Comparison of ENCODE assay signal across 13 mouse cellular contexts in genomic region chr19:10176941-10177372, GRCm38 (mm10). TPM values are rescaled to one million over a fixed set of nuclear protein-coding genes. Genes with fewer than 3 reads are reported as not detected.
DNase-seq lines count a peak whose midpoint lies in the region; ATAC-seq lines count a peak whose summit lies in the region.
"Had no signal": no experiment of that assay in that cellular context is flagged by ENCODE, and none has a peak within 500 bp of the region (broad histone marks: within the 10 kb centered on the region; RNA-seq: fewer than 3 reads in every experiment).

No protein-coding gene starts in this region.

- peak; percentile 61 for ATAC-seq in heart, embryonic 16.5 days (replicated peaks; ENCODE audit: extremely low read depth, insufficient read depth, low FRiP score)
- ATAC-seq in hindbrain, embryonic 14.5 days (ENCODE audit: low FRiP score) = no peak
- ATAC-seq: intestine, postnatal 0 days had no signal

- H3K27me3 ChIP-seq in heart, embryonic 16.5 days (ENCODE audit: control insufficient read depth, insufficient read depth, low read length) = no peaks in the 10 kb centered on the region
- H3K27me3 ChIP-seq in hindbrain, embryonic 14.5 days (ENCODE audit: control insufficient read depth, insufficient read depth, low read length) = no peaks in the 10 kb centered on the region
- H3K27me3 ChIP-seq: limb, embryonic 12.5 days had no signal

- H3K9ac ChIP-seq in heart, embryonic 16.5 days (ENCODE audit: low read length) = no peak overlapping the region
- no peak overlapping the region for H3K9ac ChIP-seq in hindbrain, embryonic 14.5 days
- H3K9ac ChIP-seq: limb, embryonic 12.5 days had no signal

- peak overlapping the region; percentile 38; the same call in 1 of the 2 replicates for H3K4me2 ChIP-seq in heart, embryonic 16.5 days (ENCODE audit: low read depth, low read length)
- no peak overlapping the region for H3K4me2 ChIP-seq in hindbrain, embryonic 14.5 days (replicated peaks)
- H3K4me2 ChIP-seq: limb, embryonic 12.5 days had no signal

- H3K4me1 ChIP-seq in heart, embryonic 16.5 days (ENCODE audit: control insufficient read depth, insufficient read depth, low read length) = peaks cover 24% of the 10 kb centered on the region
- H3K4me1 ChIP-seq in hindbrain, embryonic 14.5 days (replicated peaks; ENCODE audit: control insufficient read depth, insufficient read depth, low read length) = 0 out of 2 replicates have a peak, but pooled peaks cover under 1% of the 10 kb centered on the region
- H3K4me1 ChIP-seq: limb, embryonic 12.5 days had no signal

- H3K36me3 ChIP-seq in heart, embryonic 16.5 days (ENCODE audit: control insufficient read depth, insufficient read depth) = no peaks in the 10 kb centered on the region
- no peaks in the 10 kb centered on the region for H3K36me3 ChIP-seq in hindbrain, embryonic 14.5 days (replicated peaks; ENCODE audit: control insufficient read depth, insufficient read depth)
- H3K36me3 ChIP-seq: limb, embryonic 12.5 days had no signal

- 26% methylated on average over 7 of the region's 7 CpGs for WGBS in heart, embryonic 16.5 days
- WGBS in hindbrain, embryonic 14.5 days = 58% methylated on average over 7 of the region's 7 CpGs

- intact Hi-C loops in heart, postnatal 36 days (cut with DNase I) = no loop called here
- intact Hi-C loops in gastrocnemius, postnatal 14 days (cut with DNase I; ENCODE audit: low total_unique reads) = no loop called here

- no peak for DNase-seq in heart, postnatal 36 days
- DNase-seq in 416B (ENCODE audit: low read depth) = peak; percentile 71
- DNase-seq in R1 (ENCODE audit: low read depth, low spot score) = peak; percentile 60
- peak; percentile 44 to 63 for DNase-seq in kidney, postnatal 4 days
- no peak for DNase-seq in hindbrain, embryonic 14.5 days (ENCODE audit: low spot score)
- DNase-seq in spleen, postnatal 10 days (ENCODE audit: low spot score in 2 of 2) = no peak
- DNase-seq in gastrocnemius, postnatal 14 days = no peak
- DNase-seq: embryo, embryonic 11 days; layer of hippocampus, postnatal 36 days had no signal

- no peaks in the 10 kb centered on the region for H3K9me3 ChIP-seq in heart, embryonic 16.5 days (replicated peaks; ENCODE audit: control insufficient read depth, low read length)
- no peaks in the 10 kb centered on the region for H3K9me3 ChIP-seq in hindbrain, embryonic 14.5 days (ENCODE audit: control insufficient read depth, low read length)
- H3K9me3 ChIP-seq: limb, embryonic 12.5 days had no signal

- 0 out of 2 replicates have a peak overlapping the region, but pooled peaks have one; percentile 33 for H3K27ac ChIP-seq in heart, embryonic 16.5 days (ENCODE audit: low read length)
- no peak overlapping the region for H3K27ac ChIP-seq in hindbrain, embryonic 14.5 days
- H3K27ac ChIP-seq: limb, embryonic 12.5 days had no signal

- no peak overlapping the region for H3K4me3 ChIP-seq in heart, embryonic 16.5 days (ENCODE audit: low read length)
- no peak overlapping the region for H3K4me3 ChIP-seq in hindbrain, embryonic 14.5 days (replicated peaks; ENCODE audit: low read length)
- H3K4me3 ChIP-seq: erythroblast, embryonic 14.5 days; limb, embryonic 12.5 days had no signal

RNA-seq across cellular contexts. Expression of gene Fads1, which starts 5.7 kb away (rescaled TPM):
- 39.8 and 44.7 TPM in 2 replicates for polyA plus RNA-seq in heart, embryonic 16.5 days (2015; fragmentation: Nextera tagmentation; extraction: Ambion mirVana)
- 10 to 100 TPM; 23.7 to 24.0 TPM for total RNA-seq in heart, postnatal 36 days (2021)
- 148 and 156 TPM in 2 replicates for polyA plus RNA-seq in hindbrain, embryonic 14.5 days (2014; fragmentation: Nextera tagmentation; extraction: Ambion mirVana)
- 10 to 100 TPM; 10.5 to 16.5 TPM for total RNA-seq in gastrocnemius, postnatal 14 days (2021)

RNA-seq across cellular contexts. Expression of gene Tmem258, which starts 26.9 kb away (rescaled TPM):
- 323 and 360 TPM in 2 replicates for polyA plus RNA-seq in heart, embryonic 16.5 days (2015; fragmentation: Nextera tagmentation; extraction: Ambion mirVana)
- 100 to 1,000 TPM; 173 to 180 TPM for total RNA-seq in heart, postnatal 36 days (2021)
- 324 and 357 TPM in 2 replicates for polyA plus RNA-seq in hindbrain, embryonic 14.5 days (2014; fragmentation: Nextera tagmentation; extraction: Ambion mirVana)
- total RNA-seq in gastrocnemius, postnatal 14 days (2021) = 10 to 100 TPM; 92.6 to 96.5 TPM

RNA-seq across cellular contexts. Expression of gene Fen1, which starts 27.0 kb away (rescaled TPM):
- polyA plus RNA-seq in heart, embryonic 16.5 days (2015; fragmentation: Nextera tagmentation; extraction: Ambion mirVana) = 51.6 and 54.9 TPM in 2 replicates
- 1 to 10 TPM; 4.7 TPM for total RNA-seq in heart, postnatal 36 days (2021)
- polyA plus RNA-seq in hindbrain, embryonic 14.5 days (2014; fragmentation: Nextera tagmentation; extraction: Ambion mirVana) = 24.2 and 24.8 TPM in 2 replicates
- total RNA-seq in gastrocnemius, postnatal 14 days (2021) = 1 to 10 TPM; 4.2 to 6.2 TPM

Comparison
In these comparisons a context has a peak if more than half of its experiments do, and no peak if none do; other contexts are left out.
1. DNase-seq: peak in 416B (single experiment), R1 (single experiment) and kidney, postnatal 4 days (2 of 2); none in heart, postnatal 36 days (0 of 2), hindbrain, embryonic 14.5 days (single experiment), spleen, postnatal 10 days (0 of 2) and gastrocnemius, postnatal 14 days (single experiment).